Mouse (Mus musculus) MEL (cell line): ENCODE measurements around the gene Synrg. TPM values are rescaled to one million over a fixed set of nuclear protein-coding genes. Genes with fewer than 3 reads are reported as not detected.

Experiments used
- DNase-seq: peaks from one replicate; pipeline ENCODE4 v3.0.0; 2011; ENCODE audit warnings: low read depth, low spot score
- H3K27ac ChIP-seq: 2 replicates; pipeline ENCODE4 v1.5.1; 2012; ENCODE audit warnings: low read depth, mild to moderate bottlenecking, control low read depth, low read length, moderate library complexity; ENCODE audit not compliant: control insufficient read depth
- H3K27me3 ChIP-seq, 2 experiments: fragments of 150-350 bp in 1 of 2; sonication (generic) in 1 of 2; 2 replicates each; pipeline ENCODE4 v1.6.1; 2012; ENCODE audit warnings: low read length in 2 of 2, mild to moderate bottlenecking in 2 of 2, improper control_type of control experiment in 1 of 2, moderate library complexity in 1 of 2; ENCODE audit not compliant: insufficient read depth in 2 of 2, control insufficient read depth in 1 of 2
- H3K36me3 ChIP-seq, 2 experiments: 2 replicates each; pipeline ENCODE4 v1.6.1; 2012 to 2014; ENCODE audit warnings: low read length in 2 of 2, improper control_type of control experiment in 1 of 2, inconsistent platforms in 1 of 2, mild to moderate bottlenecking in 1 of 2; ENCODE audit not compliant: insufficient read depth in 2 of 2, control insufficient read depth in 1 of 2
- H3K4me1 ChIP-seq, 2 experiments: fragments of 150-350 bp in 1 of 2; sonication (generic) in 1 of 2; 2 replicates each; pipeline ENCODE4 v1.6.1; 2012; ENCODE audit warnings: low read length in 2 of 2, improper control_type of control experiment in 1 of 2, mild to moderate bottlenecking in 1 of 2; ENCODE audit not compliant: insufficient read depth in 2 of 2, control insufficient read depth in 1 of 2
- H3K4me3 ChIP-seq, 2 experiments: fragments of 150-350 bp in 1 of 2; sonication (generic) in 1 of 2; 2 replicates each; pipeline ENCODE4 v1.5.1; 2012; ENCODE audit warnings: low read depth in 2 of 2, low read length in 2 of 2, mild to moderate bottlenecking in 2 of 2, moderate library complexity in 2 of 2, control low read depth in 1 of 2, improper control_type of control experiment in 1 of 2; ENCODE audit not compliant: control insufficient read depth in 1 of 2, insufficient read depth in 1 of 2
- H3K79me2 ChIP-seq: 2 replicates; pipeline ENCODE4 v1.6.1; 2012; ENCODE audit warnings: mild to moderate bottlenecking, low read length, moderate library complexity; ENCODE audit not compliant: control insufficient read depth, poor library complexity, insufficient read depth
- H3K9ac ChIP-seq: 2 replicates; pipeline ENCODE4 v1.6.1; 2012; ENCODE audit warnings: low read depth, mild to moderate bottlenecking, control low read depth, low read length, moderate library complexity; ENCODE audit not compliant: control insufficient read depth, poor library complexity, severe bottlenecking
- H3K9me3 ChIP-seq: fragments of 150-350 bp; sonication (generic); replicated peaks from 2 replicates; pipeline ENCODE4 v1.6.1; 2012; ENCODE audit warnings: mild to moderate bottlenecking, low read length, improper control_type of control experiment, moderate library complexity; ENCODE audit not compliant: insufficient read depth
- BHLHE40 ChIP-seq: IDR thresholded peaks from 2 replicates; pipeline ENCODE4 v1.6.1; 2012; ENCODE audit warnings: low read depth, mild to moderate bottlenecking, inconsistent platforms, low read length, improper control_type of control experiment, borderline replicate concordance
- CHD2 ChIP-seq: IDR thresholded peaks from 2 replicates; pipeline ENCODE4 v1.6.1; 2011; ENCODE audit warnings: low read length, improper control_type of control experiment
- CTCF ChIP-seq, 3 experiments: IDR thresholded peaks in 2 of 3; conservative IDR thresholded peaks in 1 of 3; 2 replicates each; pipeline ENCODE4 v1.5.1; 2011 to 2012; ENCODE audit warnings: low read length in 3 of 3, low read depth in 2 of 3, mild to moderate bottlenecking in 2 of 3, improper control_type of control experiment in 1 of 3, inconsistent platforms in 1 of 3, mixed read lengths in 1 of 3, moderate library complexity in 1 of 3; ENCODE audit not compliant: control insufficient read depth in 1 of 3, insufficient read depth in 1 of 3, poor library complexity in 1 of 3, severe bottlenecking in 1 of 3
- HCFC1 ChIP-seq: IDR thresholded peaks from 2 replicates; pipeline ENCODE4 v1.6.1; 2012; ENCODE audit warnings: low read depth, mild to moderate bottlenecking, inconsistent platforms, low read length, improper control_type of control experiment, moderate library complexity
- KAT2A ChIP-seq: conservative IDR thresholded peaks from 2 replicates; pipeline ENCODE4 v1.6.1; 2012; ENCODE audit warnings: low read depth, low read length, improper control_type of control experiment, inconsistent platforms
- MEF2A ChIP-seq: IDR thresholded peaks from 2 replicates; pipeline ENCODE4 v1.6.1; 2014; ENCODE audit warnings: low read depth, mild to moderate bottlenecking, inconsistent platforms, low read length, improper control_type of control experiment; ENCODE audit not compliant: poor library complexity, insufficient replicate concordance, severe bottlenecking; ENCODE audit errors: extremely low read depth
- NRF1 ChIP-seq: IDR thresholded peaks from 2 replicates; pipeline ENCODE4 v1.6.1; 2014; ENCODE audit warnings: low read depth, mild to moderate bottlenecking, inconsistent platforms, low read length, improper control_type of control experiment, moderate library complexity; ENCODE audit not compliant: poor library complexity, insufficient read depth, severe bottlenecking
- RAD21 ChIP-seq: IDR thresholded peaks from 2 replicates; pipeline ENCODE4 v1.6.1; 2011; ENCODE audit warnings: mild to moderate bottlenecking, low read depth, low read length, improper control_type of control experiment
- RCOR1 ChIP-seq: IDR thresholded peaks from 2 replicates; pipeline ENCODE4 v1.6.1; 2012; ENCODE audit warnings: low read depth, mild to moderate bottlenecking, inconsistent platforms, low read length, improper control_type of control experiment
- SMC3 ChIP-seq: IDR thresholded peaks from 2 replicates; pipeline ENCODE4 v1.6.1; 2011; ENCODE audit warnings: low read depth, low read length, improper control_type of control experiment
- TBP ChIP-seq: IDR thresholded peaks from 2 replicates; pipeline ENCODE4 v1.8.0; 2011; ENCODE audit warnings: low read depth, low read length, improper control_type of control experiment
- UBTF ChIP-seq: IDR thresholded peaks from 2 replicates; pipeline ENCODE4 v1.6.1; 2012; ENCODE audit warnings: low read depth, mild to moderate bottlenecking, inconsistent platforms, low read length, improper control_type of control experiment, moderate library complexity, borderline replicate concordance; ENCODE audit not compliant: insufficient read depth
- USF2 ChIP-seq, 2 experiments: IDR thresholded peaks; 2 replicates each; pipeline ENCODE4 v1.6.1; 2011 to 2012; ENCODE audit warnings: improper control_type of control experiment in 2 of 2, low read length in 2 of 2, borderline replicate concordance in 1 of 2, inconsistent platforms in 1 of 2, low read depth in 1 of 2, mild to moderate bottlenecking in 1 of 2; ENCODE audit not compliant: insufficient read depth in 1 of 2
- ZC3H11A ChIP-seq: IDR thresholded peaks from 2 replicates; pipeline ENCODE4 v1.6.1; 2012; ENCODE audit warnings: low read depth, mild to moderate bottlenecking, inconsistent platforms, low read length, improper control_type of control experiment
- ZNF384 ChIP-seq: IDR thresholded peaks from 2 replicates; pipeline ENCODE4 v1.6.1; 2012; ENCODE audit warnings: low read depth, mild to moderate bottlenecking, inconsistent platforms, low read length, improper control_type of control experiment
- polyA plus RNA-seq, 2 experiments: library from polyadenylated mRNA; stranded (reverse) in 1 of 2; unstranded in 1 of 2; fragments of >175 nt in 1 of 2; fragments of >200 nt in 1 of 2; gene quantifications; 2 replicates each; pipeline versions ENCODE4 v1.2.1 to v1.2.4; 2012; ENCODE audit warnings: low replicate concordance in 2 of 2, low read depth in 1 of 2; ENCODE audit not compliant: insufficient read length in 2 of 2, insufficient read depth in 1 of 2, missing spikeins in 1 of 2
- total RNA-seq: library from RNA; depleted of rRNA; stranded (reverse); fragments of 300-350 nt; gene quantifications from 2 replicates; pipeline ENCODE4 v1.2.3, GENCODE M21; 2012

Gene Synrg
- total and polyA plus RNA-seq, 3 experiments, result 24.7 to 75.3 (median 26.4) TPM

- no peaks in the 10 kb centered on the region for H3K4me1 ChIP-seq
- no peaks in the 10 kb centered on the region for H3K79me2 ChIP-seq
- H3K27ac ChIP-seq, result no peak overlapping the region
- H3K9me3 ChIP-seq, result no peaks in the 10 kb centered on the region
- H3K27me3 ChIP-seq, result no peaks in the 10 kb centered on the region
- H3K4me3 ChIP-seq, result no peak overlapping the region
- H3K9ac ChIP-seq, result no peak overlapping the region
- no peak for TF ChIP-seq TBP
- no peak for TF ChIP-seq ZC3H11A
- TF ChIP-seq RCOR1, result no peak
- TF ChIP-seq SMC3, result peak; percentile 50
- no peak for TF ChIP-seq KAT2A
- TF ChIP-seq CHD2, result no peak
- no peak for TF ChIP-seq NRF1
- peak; percentile 53; the same call in 1 of the 2 replicates for TF ChIP-seq ZNF384
- no peak for TF ChIP-seq BHLHE40
- TF ChIP-seq CTCF (IDR thresholded peaks at IDR 0.05 in 2 of 3, conservative IDR thresholded peaks at IDR 0.05 in 1 of 3; ENCODE audit: control insufficient read depth in 1 of 3, insufficient read depth in 1 of 3, low read depth in 2 of 3, low read length in 3 of 3, poor library complexity in 1 of 3, severe bottlenecking in 1 of 3), result peak; percentile 81 to 93 (median 86)
- no peak for TF ChIP-seq HCFC1
- no peak for TF ChIP-seq USF2 (IDR thresholded peaks at IDR 0.05; ENCODE audit: borderline replicate concordance in 1 of 2, insufficient read depth in 1 of 2, low read depth in 1 of 2, low read length in 2 of 2)
- TF ChIP-seq RAD21, result peak; percentile 67
- TF ChIP-seq UBTF, result no peak
- peak; percentile 64 for DNase-seq
- H3K36me3 ChIP-seq, result peaks cover 0 to 4% of the 10 kb centered on the region in 2 experiments; a peak in 2 of 4 replicates
Observed at GRCm38 (mm10) chr11:84031971-84032370, 67.7 kb downstream of the Synrg start.

- TF ChIP-seq MEF2A (no peak), BHLHE40 (no peak)
- Histone ChIP-seq H3K36me3 (peaks cover 0 to 4% of the 10 kb centered on the region in 2 experiments; a peak in 2 of 4 replicates), H3K27ac (no peak overlapping the region), H3K4me1 (no peaks in the 10 kb centered on the region), H3K27me3 (no peaks in the 10 kb centered on the region), H3K79me2 (no peaks in the 10 kb centered on the region), H3K9ac (no peak overlapping the region), H3K9me3 (no peaks in the 10 kb centered on the region), H3K4me3 (no peak overlapping the region)
- no peak for DNase-seq
Observed at GRCm38 (mm10) chr11:84032559-84032958, 68.3 kb downstream of the Synrg start.
